Mouse (Mus musculus): ENCODE measurements at regions not wholly inside any gene's neighbourhood (a gene's known extent, or its start where the extent isn't known, plus 50 kb on each side); places are given as distances from the start of the nearest gene placed in this dataset.

DNA sequence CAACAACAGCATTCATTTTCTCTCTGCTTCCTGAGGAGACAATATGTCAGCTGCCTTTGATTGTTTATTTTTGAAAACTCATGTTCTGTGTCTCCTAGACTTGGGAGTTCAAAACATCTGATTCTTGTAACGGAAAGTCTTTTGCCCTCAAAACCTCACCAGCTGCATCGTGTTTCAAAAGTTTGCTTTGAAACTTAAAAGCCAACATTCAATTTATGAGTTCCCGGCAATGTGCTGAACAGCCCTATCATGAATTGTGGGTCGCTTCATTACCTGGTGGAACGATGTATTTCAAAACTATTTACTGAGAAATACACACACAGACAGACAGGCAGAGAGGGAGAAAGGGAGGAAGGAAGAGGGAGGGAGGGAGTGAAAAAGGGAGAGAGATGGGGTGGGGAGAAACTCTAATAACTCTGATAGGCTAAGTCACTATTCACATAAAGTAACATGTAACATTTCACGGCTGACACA is 356.3 kb upstream of the Lmcd1 start:
- H3K4me1 ChIP-seq (replicated peaks; ENCODE audit: insufficient read depth, low read length), result no peaks in the 10 kb centered on the region
- H3K27me3 ChIP-seq (ENCODE audit: insufficient read depth, low read length), result no peaks in the 10 kb centered on the region
- DNase-seq (ENCODE audit: low spot score), result peak; percentile 90
- WGBS, result 27% methylated on average over 6 of the region's 6 CpGs
- H3K4me2 ChIP-seq (ENCODE audit: low read length), result no peak overlapping the region
- no peak overlapping the region for H3K9ac ChIP-seq (ENCODE audit: low read depth, low read length)
- TF ChIP-seq CTCF (IDR thresholded peaks at IDR 0.05; ENCODE audit: low read depth), result no peak
- no peak overlapping the region for H3K4me3 ChIP-seq (replicated peaks; ENCODE audit: low read depth, low read length)
- H3K36me3 ChIP-seq (ENCODE audit: insufficient read depth, low read length), result no peaks in the 10 kb centered on the region
- peak overlapping the region; percentile 13; the same call in 1 of the 2 replicates for H3K27ac ChIP-seq
- ATAC-seq (replicated peaks; ENCODE audit: low FRiP score, low read depth), result peak; percentile 25; the same call in 1 of the 2 replicates
- no peaks in the 10 kb centered on the region for H3K9me3 ChIP-seq (replicated peaks; ENCODE audit: low read length)

DNA sequence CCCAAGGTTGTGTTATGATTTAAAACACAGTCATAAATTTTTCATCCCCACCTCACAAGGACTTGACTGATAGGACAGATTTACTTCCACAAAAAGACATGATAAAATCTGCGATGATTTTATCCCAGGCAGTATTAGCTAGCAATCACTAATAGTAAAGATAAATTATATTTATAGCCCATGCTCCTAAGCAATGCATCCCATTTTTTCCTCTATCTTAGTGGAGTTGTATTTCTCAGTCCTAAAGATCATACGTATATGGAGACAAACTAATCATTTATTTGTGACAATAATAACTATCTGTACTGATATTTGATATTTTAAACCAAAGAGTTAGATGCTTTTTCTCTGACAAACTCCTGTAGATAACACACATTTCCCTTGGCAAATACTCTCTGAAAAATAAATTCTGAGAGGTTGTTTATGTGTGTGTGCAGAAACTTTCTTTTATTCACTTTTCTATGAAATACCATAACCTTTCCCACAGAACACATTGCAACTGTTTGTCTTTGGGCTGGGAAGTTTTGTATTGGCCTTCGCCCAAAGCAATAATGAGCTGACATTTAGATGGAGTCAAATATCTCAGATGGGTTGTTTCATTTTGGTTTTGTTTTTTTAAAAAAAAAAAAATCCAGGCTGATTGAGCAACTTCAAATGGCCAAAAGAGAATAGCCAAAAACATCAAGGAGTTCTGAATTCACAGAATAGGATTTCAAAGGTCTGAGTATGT is 355.5 kb upstream of the Lmcd1 start:
- Histone ChIP-seq H3K27me3 (ENCODE audit: insufficient read depth, low read length) (no peaks in the 10 kb centered on the region), H3K9ac (ENCODE audit: low read depth, low read length) (no peak overlapping the region), H3K4me3 (replicated peaks; ENCODE audit: low read depth, low read length) (no peak overlapping the region), H3K36me3 (ENCODE audit: insufficient read depth, low read length) (no peaks in the 10 kb centered on the region), H3K4me2 (ENCODE audit: low read length) (no peak overlapping the region), H3K9me3 (replicated peaks; ENCODE audit: low read length) (no peaks in the 10 kb centered on the region), H3K4me1 (replicated peaks; ENCODE audit: insufficient read depth, low read length) (no peaks in the 10 kb centered on the region), H3K27ac (0 out of 2 replicates have a peak overlapping the region, but pooled peaks have one; percentile 13)
- WGBS, result 39% methylated on average over 3 of the region's 3 CpGs
- no peak for TF ChIP-seq CTCF (IDR thresholded peaks at IDR 0.05; ENCODE audit: low read depth)
- DNase-seq (ENCODE audit: low spot score) (peak; percentile 84), ATAC-seq (replicated peaks; ENCODE audit: low FRiP score, low read depth) (no peak; the same call in 1 of the 2 replicates)

GRCm38 (mm10) chr6:111932596-111932995 is 341.0 kb upstream of the Lmcd1 start:
- DNase-seq (ENCODE audit: low spot score) (no peak), ATAC-seq (replicated peaks; ENCODE audit: low FRiP score, low read depth) (no peak)
- Histone ChIP-seq H3K9me3 (replicated peaks; ENCODE audit: low read length) (no peaks in the 10 kb centered on the region), H3K4me1 (replicated peaks; ENCODE audit: insufficient read depth, low read length) (no peaks in the 10 kb centered on the region), H3K27ac (no peak overlapping the region), H3K9ac (ENCODE audit: low read depth, low read length) (no peak overlapping the region), H3K4me3 (replicated peaks; ENCODE audit: low read depth, low read length) (no peak overlapping the region), H3K36me3 (ENCODE audit: insufficient read depth, low read length) (no peaks in the 10 kb centered on the region), H3K27me3 (ENCODE audit: insufficient read depth, low read length) (no peaks in the 10 kb centered on the region), H3K4me2 (ENCODE audit: low read length) (no peak overlapping the region)
- WGBS, result 83% methylated on average over 2 of the region's 2 CpGs
- TF ChIP-seq CTCF (IDR thresholded peaks at IDR 0.05; ENCODE audit: low read depth), result no peak

DNA sequence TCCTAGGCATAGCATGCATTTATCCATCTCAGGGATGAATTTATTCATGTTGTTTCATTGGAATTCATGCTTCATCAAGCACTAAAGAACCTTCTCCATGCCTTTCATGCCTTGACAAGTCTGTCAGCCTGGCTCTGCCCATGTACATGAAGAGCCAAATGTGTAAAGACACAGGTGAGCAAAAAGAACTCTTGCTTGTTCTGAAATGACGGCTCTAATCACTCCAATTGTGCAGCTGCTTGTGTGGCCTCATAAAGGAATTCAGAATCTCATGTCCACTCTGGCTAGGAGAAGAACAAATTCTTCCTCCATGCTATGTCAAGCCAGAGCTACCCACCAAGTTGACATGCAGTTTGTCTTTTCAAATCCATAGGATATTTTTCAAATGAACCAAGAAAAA is 319.2 kb upstream of the Lmcd1 start:
- H3K27ac ChIP-seq, result no peak overlapping the region
- ATAC-seq (replicated peaks; ENCODE audit: low FRiP score, low read depth), result no peak
- H3K9ac ChIP-seq (ENCODE audit: low read depth, low read length), result no peak overlapping the region
- TF ChIP-seq CTCF (IDR thresholded peaks at IDR 0.05; ENCODE audit: low read depth), result no peak
- WGBS, result 77% methylated on average over 1 of the region's 1 CpGs
- H3K4me2 ChIP-seq (ENCODE audit: low read length), result no peak overlapping the region
- no peaks in the 10 kb centered on the region for H3K36me3 ChIP-seq (ENCODE audit: insufficient read depth, low read length)
- no peak for DNase-seq (ENCODE audit: low spot score)
- H3K9me3 ChIP-seq (replicated peaks; ENCODE audit: low read length), result no peaks in the 10 kb centered on the region
- H3K27me3 ChIP-seq (ENCODE audit: insufficient read depth, low read length), result no peaks in the 10 kb centered on the region
- H3K4me1 ChIP-seq (replicated peaks; ENCODE audit: insufficient read depth, low read length), result no peaks in the 10 kb centered on the region
- no peak overlapping the region for H3K4me3 ChIP-seq (replicated peaks; ENCODE audit: low read depth, low read length)

DNA sequence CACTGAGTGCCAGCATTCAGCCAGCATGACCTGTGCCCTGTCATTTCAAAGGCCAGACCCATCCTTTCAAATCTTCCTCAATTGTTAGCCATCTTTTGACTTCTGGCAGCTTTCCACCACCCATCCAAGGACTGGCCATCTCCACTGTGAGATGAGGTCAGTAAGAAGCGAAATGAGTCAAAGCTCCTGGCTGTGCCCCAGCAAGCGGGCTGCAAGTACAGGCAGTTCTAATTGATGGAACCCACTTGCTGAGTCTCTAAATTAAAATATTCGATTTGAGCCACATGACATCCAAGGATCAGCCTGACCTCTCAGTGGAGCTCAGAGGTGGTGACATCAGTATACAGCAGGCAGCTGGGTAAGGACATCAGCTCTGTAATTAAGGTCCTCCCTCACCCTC is 307.8 kb upstream of the Lmcd1 start:
- no peak overlapping the region for H3K4me2 ChIP-seq (ENCODE audit: low read length)
- H3K36me3 ChIP-seq (ENCODE audit: insufficient read depth, low read length), result no peaks in the 10 kb centered on the region
- H3K4me3 ChIP-seq (replicated peaks; ENCODE audit: low read depth, low read length), result no peak overlapping the region
- no peaks in the 10 kb centered on the region for H3K27me3 ChIP-seq (ENCODE audit: insufficient read depth, low read length)
- DNase-seq (ENCODE audit: low spot score) (no peak), ATAC-seq (replicated peaks; ENCODE audit: low FRiP score, low read depth) (no peak)
- no peaks in the 10 kb centered on the region for H3K9me3 ChIP-seq (replicated peaks; ENCODE audit: low read length)
- TF ChIP-seq CTCF (IDR thresholded peaks at IDR 0.05; ENCODE audit: low read depth), result no peak
- H3K9ac ChIP-seq (ENCODE audit: low read depth, low read length), result no peak overlapping the region
- no peaks in the 10 kb centered on the region for H3K4me1 ChIP-seq (replicated peaks; ENCODE audit: insufficient read depth, low read length)
- H3K27ac ChIP-seq, result no peak overlapping the region
- WGBS, result 73% methylated on average over 3 of the region's 3 CpGs

DNA sequence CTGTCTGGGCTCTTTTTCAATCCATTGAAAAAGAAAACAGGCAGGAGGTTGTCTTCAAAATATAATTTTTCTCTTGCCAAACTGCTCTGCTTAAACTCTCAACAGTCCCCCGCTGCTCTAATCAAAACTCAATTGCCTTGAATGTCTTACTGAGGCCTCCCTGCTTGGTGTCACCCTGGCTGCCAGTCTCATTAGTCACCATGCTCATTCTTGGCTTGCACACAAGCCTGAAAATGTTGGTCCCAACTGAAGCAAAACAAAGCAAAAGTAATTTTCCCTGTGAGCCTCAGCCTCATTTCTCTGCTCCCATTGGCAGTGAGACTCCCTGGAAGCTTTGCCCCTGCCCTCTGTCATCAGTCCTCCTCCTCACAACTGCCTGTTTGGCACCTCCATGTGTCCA is 288.1 kb upstream of the Lmcd1 start:
- DNase-seq (ENCODE audit: low spot score) (no peak), ATAC-seq (replicated peaks; ENCODE audit: low FRiP score, low read depth) (no peak)
- Histone ChIP-seq H3K4me1 (replicated peaks; ENCODE audit: insufficient read depth, low read length) (no peaks in the 10 kb centered on the region), H3K4me2 (ENCODE audit: low read length) (no peak overlapping the region), H3K27ac (no peak overlapping the region), H3K9ac (ENCODE audit: low read depth, low read length) (no peak overlapping the region), H3K9me3 (replicated peaks; ENCODE audit: low read length) (no peaks in the 10 kb centered on the region), H3K27me3 (ENCODE audit: insufficient read depth, low read length) (no peaks in the 10 kb centered on the region), H3K36me3 (ENCODE audit: insufficient read depth, low read length) (no peaks in the 10 kb centered on the region), H3K4me3 (replicated peaks; ENCODE audit: low read depth, low read length) (no peak overlapping the region)
- TF ChIP-seq CTCF (IDR thresholded peaks at IDR 0.05; ENCODE audit: low read depth), result no peak
- WGBS, result 58% methylated on average over 1 of the region's 1 CpGs

Measured in kidney, postnatal 0 days (tissue).